Mouse (Mus musculus) neural tube, embryonic 11.5 days (tissue): ENCODE results near the gene Bsg. TPM values are rescaled to one million over a fixed set of nuclear protein-coding genes. Genes with fewer than 3 reads are reported as not detected.

Experiments used
- ATAC-seq: fragments of 200-750 bp; cut with Nextera tagmentation; 2 replicates; pipeline ENCODE4 v1.8.0; 2017; ENCODE audit warnings: moderate number of reproducible peaks, mild to moderate bottlenecking, moderate TSS enrichment, moderate library complexity; ENCODE audit not compliant: insufficient read depth, low FRiP score, low TSS enrichment
- DNase-seq: peaks from one replicate; pipeline ENCODE4 v3.0.0-alpha.2; 2015; ENCODE audit warnings: low spot score
- H3K27ac ChIP-seq: fragments of 300-500 bp; sonication (generic); 2 replicates; pipeline ENCODE4 v1.5.1; 2014; ENCODE audit warnings: low read depth, mild to moderate bottlenecking, low read length
- H3K27me3 ChIP-seq: fragments of 300-500 bp; sonication (generic); 2 replicates; pipeline ENCODE4 v1.6.1; 2014; ENCODE audit warnings: mild to moderate bottlenecking, low read length, mixed read lengths; ENCODE audit not compliant: control insufficient read depth, insufficient read depth
- H3K36me3 ChIP-seq: fragments of 300-500 bp; sonication (generic); 2 replicates; pipeline ENCODE4 v1.6.1; 2014; ENCODE audit warnings: mild to moderate bottlenecking, low read length, moderate library complexity, mixed read lengths; ENCODE audit not compliant: control insufficient read depth, insufficient read depth
- H3K4me1 ChIP-seq: fragments of 300-500 bp; sonication (generic); 2 replicates; pipeline ENCODE4 v1.6.1; 2014; ENCODE audit warnings: low read length, mixed read lengths; ENCODE audit not compliant: control insufficient read depth, insufficient read depth
- H3K4me2 ChIP-seq: fragments of 300-500 bp; sonication (generic); 2 replicates; pipeline ENCODE4 v1.6.1; 2014; ENCODE audit warnings: low read depth, mild to moderate bottlenecking, moderate library complexity
- H3K4me3 ChIP-seq: fragments of 300-500 bp; sonication (generic); 2 replicates; pipeline ENCODE4 v1.5.1; 2014; ENCODE audit warnings: low read depth, low read length
- H3K9ac ChIP-seq: fragments of 300-500 bp; sonication (generic); 2 replicates; pipeline ENCODE4 v1.6.1; 2014; ENCODE audit warnings: mild to moderate bottlenecking, low read length
- H3K9me3 ChIP-seq: fragments of 300-500 bp; sonication (generic); 2 replicates; pipeline ENCODE4 v1.6.1; 2016; ENCODE audit warnings: low read length; ENCODE audit not compliant: control insufficient read depth
- WGBS: fragments of 180-500 bp; shearing (Covaris S2); extraction: QIAGEN DNeasy Blood & Tissue Kit; methylation state at CpG from one replicate; pipeline ENCODE4 v1.1.7; 2014; 5-methylcytosine and 5-hydroxymethylcytosine counted together
- polyA plus RNA-seq: library from polyadenylated mRNA; unstranded; fragments of >200 nt; fragmentation: Nextera tagmentation; extraction: Ambion mirVana; gene quantifications from 2 replicates; pipeline ENCODE4 v1.2.1, GENCODE M21; 2014

Gene Bsg
- polyA plus RNA-seq, 1 experiment from 2014 or later, result 595 TPM

- no peak within 1 kb of the TSS for H3K27ac ChIP-seq
- DNase-seq (peak; percentile 30), ATAC-seq (peak; percentile 46; the same call in 1 of the 2 replicates)
- H3K9ac ChIP-seq, result peak within 1 kb of the TSS; percentile 58
- H3K9me3 ChIP-seq, result no peaks in the 10 kb centered on the region
- 2% methylated on average over 50 of the region's 91 CpGs for WGBS
- peaks cover 7% of the 10 kb centered on the region for H3K4me1 ChIP-seq
- peak within 1 kb of the TSS; percentile 89 for H3K4me2 ChIP-seq
- peak within 1 kb of the TSS; percentile 58 for H3K4me3 ChIP-seq
- H3K27me3 ChIP-seq, result peaks cover 42% of the 10 kb centered on the region
- H3K36me3 ChIP-seq, result no peaks in the 10 kb centered on the region
Observed at GRCm38 (mm10) chr10:79716254-79716987, 12.1 kb downstream of the Bsg start, which contains the start of gene Hcn2. Gene Hcn2, plus strand, starts transcription at chr10:79716634.

DNA sequence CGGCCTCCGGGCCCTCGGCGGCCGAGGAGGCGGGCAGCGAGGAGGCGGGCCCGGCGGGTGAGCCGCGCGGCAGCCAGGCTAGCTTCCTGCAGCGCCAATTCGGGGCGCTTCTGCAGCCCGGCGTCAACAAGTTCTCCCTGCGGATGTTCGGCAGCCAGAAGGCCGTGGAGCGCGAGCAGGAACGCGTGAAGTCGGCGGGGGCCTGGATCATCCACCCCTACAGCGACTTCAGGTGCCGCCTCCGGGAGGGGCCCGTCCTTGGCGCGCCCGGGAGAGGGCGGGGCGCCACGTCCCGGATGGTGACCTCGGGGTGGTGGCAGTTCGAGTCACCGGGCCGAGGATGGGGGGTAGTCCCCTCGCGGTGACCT lies 12.7 kb downstream of the Bsg start:
- WGBS, result under 1% methylated on average over 36 of the region's 44 CpGs
- no peaks in the 10 kb centered on the region for H3K36me3 ChIP-seq
- peak overlapping the region; percentile 58 for H3K4me3 ChIP-seq
- peak overlapping the region; percentile 58 for H3K9ac ChIP-seq
- H3K9me3 ChIP-seq, result no peaks in the 10 kb centered on the region
- no peak overlapping the region for H3K27ac ChIP-seq
- H3K27me3 ChIP-seq, result peaks cover 42% of the 10 kb centered on the region
- H3K4me2 ChIP-seq, result peak overlapping the region; percentile 89
- peaks cover 7% of the 10 kb centered on the region for H3K4me1 ChIP-seq
- no peak for ATAC-seq
- DNase-seq, result peak; percentile 33

GRCm38 (mm10) chr10:79717640-79718357 lies 13.5 kb downstream of the Bsg start:
- Histone ChIP-seq H3K27ac (no peak overlapping the region), H3K9me3 (no peaks in the 10 kb centered on the region), H3K4me3 (peak overlapping the region; percentile 58), H3K9ac (no peak overlapping the region), H3K4me1 (peaks cover 7% of the 10 kb centered on the region), H3K27me3 (peaks cover 42% of the 10 kb centered on the region), H3K36me3 (no peaks in the 10 kb centered on the region), H3K4me2 (peak overlapping the region; percentile 89; the same call in 1 of the 2 replicates)
- DNase-seq (peak; percentile 68), ATAC-seq (no peak)
- WGBS, result 3% methylated on average over 43 of the region's 43 CpGs

DNA sequence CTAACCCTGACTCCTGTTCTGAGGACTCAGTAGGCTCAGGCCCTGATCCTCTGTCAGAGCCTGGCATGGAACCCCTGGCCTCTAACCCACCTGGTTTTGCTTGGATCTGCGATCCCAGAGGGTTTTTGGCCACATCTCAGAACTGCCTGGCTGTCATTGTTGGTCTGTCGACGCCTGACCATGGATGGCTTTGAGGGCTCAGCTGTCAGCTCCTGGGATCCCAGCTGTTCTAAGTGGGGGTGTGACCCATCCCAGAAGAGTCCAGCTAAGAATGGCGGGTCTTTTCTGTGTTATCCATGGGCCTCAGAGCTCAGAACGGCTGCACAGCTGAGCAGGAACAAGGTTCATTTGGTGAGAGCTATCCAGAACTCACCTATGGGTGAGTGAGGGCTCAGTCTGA lies 16.8 kb downstream of the Bsg start:
- Histone ChIP-seq H3K36me3 (no peaks in the 10 kb centered on the region), H3K4me3 (no peak overlapping the region), H3K9me3 (no peaks in the 10 kb centered on the region), H3K4me1 (peaks cover 7% of the 10 kb centered on the region), H3K4me2 (no peak overlapping the region), H3K27me3 (peaks cover 27% of the 10 kb centered on the region), H3K27ac (no peak overlapping the region), H3K9ac (no peak overlapping the region)
- WGBS, result 73% methylated on average over 5 of the region's 5 CpGs
- ATAC-seq (no peak), DNase-seq (no peak)

GRCm38 (mm10) chr10:79723047-79723446 lies 18.8 kb downstream of the Bsg start:
- Histone ChIP-seq H3K9ac (no peak overlapping the region), H3K4me3 (no peak overlapping the region), H3K27ac (no peak overlapping the region), H3K36me3 (no peaks in the 10 kb centered on the region), H3K9me3 (no peaks in the 10 kb centered on the region), H3K4me2 (no peak overlapping the region), H3K4me1 (no peaks in the 10 kb centered on the region), H3K27me3 (peaks cover 7% of the 10 kb centered on the region)
- ATAC-seq, result no peak
- WGBS, result 73% methylated on average over 6 of the region's 6 CpGs
- no peak for DNase-seq

DNA sequence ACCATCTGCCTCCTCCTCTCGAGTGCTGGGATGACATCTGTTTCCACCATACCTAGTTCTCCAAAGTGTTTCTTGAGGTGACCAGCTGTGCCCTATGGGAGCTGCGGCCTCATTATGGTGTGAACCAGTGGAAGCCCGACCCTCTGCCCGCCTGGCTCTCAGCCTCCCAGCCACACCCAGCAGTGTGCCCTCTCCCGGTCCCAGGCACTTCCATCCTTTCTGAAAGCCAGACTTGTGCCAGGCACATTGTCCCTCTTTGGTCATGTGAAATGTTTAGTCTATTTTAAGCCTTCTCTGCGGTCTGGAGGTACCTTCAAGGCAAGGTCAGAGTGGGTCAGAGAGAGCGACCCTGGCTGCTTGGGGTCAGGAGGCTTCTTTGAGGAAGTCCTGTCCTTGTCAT lies 19.4 kb downstream of the Bsg start:
- DNase-seq (no peak), ATAC-seq (no peak)
- Histone ChIP-seq H3K4me3 (no peak overlapping the region), H3K27me3 (peaks cover under 1% of the 10 kb centered on the region), H3K36me3 (no peaks in the 10 kb centered on the region), H3K27ac (no peak overlapping the region), H3K9me3 (no peaks in the 10 kb centered on the region), H3K4me2 (no peak overlapping the region), H3K9ac (no peak overlapping the region), H3K4me1 (no peaks in the 10 kb centered on the region)
- WGBS, result 85% methylated on average over 7 of the region's 7 CpGs

- ATAC-seq (no peak), DNase-seq (peak; percentile 48)
- Histone ChIP-seq H3K4me3 (no peak overlapping the region), H3K36me3 (no peaks in the 10 kb centered on the region), H3K9me3 (no peaks in the 10 kb centered on the region), H3K4me1 (no peaks in the 10 kb centered on the region), H3K4me2 (no peak overlapping the region), H3K27ac (no peak overlapping the region), H3K9ac (no peak overlapping the region), H3K27me3 (no peaks in the 10 kb centered on the region)
- WGBS, result 42% methylated on average over 11 of the region's 11 CpGs
Observed at GRCm38 (mm10) chr10:79726090-79726489, 21.8 kb downstream of the Bsg start.

- WGBS, result 71% methylated on average over 28 of the region's 28 CpGs
- no peak overlapping the region for H3K4me2 ChIP-seq
Observed at GRCm38 (mm10) chr10:79728323-79729249, 24.3 kb downstream of the Bsg start.

More at GRCm38 (mm10) chr10:79728323-79729249, 24.3 kb downstream of the Bsg start:
- Histone ChIP-seq H3K4me1 (no peaks in the 10 kb centered on the region), H3K9me3 (no peaks in the 10 kb centered on the region), H3K4me3 (no peak overlapping the region), H3K9ac (no peak overlapping the region), H3K27me3 (no peaks in the 10 kb centered on the region), H3K36me3 (no peaks in the 10 kb centered on the region; the same call in none of the 2 replicates), H3K27ac (no peak overlapping the region)
- no peak for ATAC-seq
- DNase-seq, result no peak
